Mouse (Mus musculus) heart, embryonic 16.5 days (tissue): ENCODE data around the gene Rccd1. TPM values are rescaled to one million over a fixed set of nuclear protein-coding genes. Genes with fewer than 3 reads are reported as not detected.

ENCODE experiments used
- ATAC-seq: fragments of 200-750 bp; cut with Nextera tagmentation; replicated peaks from 2 replicates; pipeline ENCODE4 v1.8.0; 2017; ENCODE audit warnings: moderate number of reproducible peaks; ENCODE audit not compliant: insufficient read depth, low FRiP score; ENCODE audit errors: extremely low read depth
- H3K27ac ChIP-seq: fragments of 300-500 bp; sonication (generic); 2 replicates; pipeline ENCODE4 v1.5.1; 2014; ENCODE audit warnings: mild to moderate bottlenecking, low read length, control low read depth, moderate library complexity
- H3K27me3 ChIP-seq: fragments of 300-500 bp; sonication (generic); 2 replicates; pipeline ENCODE4 v1.6.1; 2014; ENCODE audit warnings: low read length, mixed read lengths; ENCODE audit not compliant: control insufficient read depth, insufficient read depth
- H3K36me3 ChIP-seq: fragments of 300-500 bp; sonication (generic); 2 replicates; pipeline ENCODE4 v1.6.1; 2014; ENCODE audit not compliant: control insufficient read depth, insufficient read depth
- H3K4me1 ChIP-seq: fragments of 300-500 bp; sonication (generic); 2 replicates; pipeline ENCODE4 v1.6.1; 2014; ENCODE audit warnings: low read length, mixed read lengths; ENCODE audit not compliant: control insufficient read depth, insufficient read depth
- H3K4me2 ChIP-seq: fragments of 300-500 bp; sonication (generic); 2 replicates; pipeline ENCODE4 v1.6.1; 2014; ENCODE audit warnings: low read depth, mild to moderate bottlenecking, control low read depth, low read length
- H3K4me3 ChIP-seq: fragments of 300-500 bp; sonication (generic); 2 replicates; pipeline ENCODE4 v1.5.1; 2014; ENCODE audit warnings: mild to moderate bottlenecking, control low read depth, low read length
- H3K9ac ChIP-seq: fragments of 300-500 bp; sonication (generic); 2 replicates; pipeline ENCODE4 v1.6.1; 2014; ENCODE audit warnings: low read length, control low read depth
- H3K9me3 ChIP-seq: fragments of 300-500 bp; sonication (generic); replicated peaks from 2 replicates; pipeline ENCODE4 v1.6.1; 2016; ENCODE audit warnings: low read length; ENCODE audit not compliant: control insufficient read depth
- WGBS: fragments of 180-500 bp; shearing (Covaris S2); extraction: QIAGEN DNeasy Blood & Tissue Kit; methylation state at CpG from one replicate; pipeline ENCODE4 v1.1.7; 2014; 5-methylcytosine and 5-hydroxymethylcytosine counted together
- polyA plus RNA-seq: library from polyadenylated mRNA; unstranded; fragments of >200 nt; fragmentation: Nextera tagmentation; extraction: Ambion mirVana; gene quantifications from 2 replicates; pipeline ENCODE4 v1.2.1, GENCODE M21; 2015

Rccd1 gene
- polyA plus RNA-seq, 1 experiment from 2014 or later, result 6.5 TPM

DNA sequence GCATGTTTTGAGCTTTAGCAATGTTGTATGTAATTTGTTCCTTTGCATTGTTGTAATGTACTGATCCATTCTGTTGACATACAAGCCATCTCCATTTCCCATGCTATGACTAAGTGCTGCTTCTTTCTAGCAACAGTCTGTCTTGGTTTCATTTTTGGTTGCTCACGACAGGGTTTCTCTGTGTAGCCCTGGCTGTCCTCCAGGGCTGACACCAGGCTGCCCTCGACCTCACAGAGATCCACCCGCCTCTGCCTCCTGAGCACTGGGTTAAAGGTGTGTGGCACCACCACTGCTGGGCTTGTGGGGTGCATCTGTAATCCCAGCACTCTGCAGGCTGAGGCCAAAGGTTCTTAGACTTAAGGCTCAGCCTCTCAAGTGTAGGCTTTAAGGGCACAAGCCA lies 24.7 kb downstream of the Rccd1 start:
- Histone ChIP-seq H3K27ac (no peak overlapping the region), H3K4me1 (peaks cover 20% of the 10 kb centered on the region), H3K4me3 (no peak overlapping the region), H3K27me3 (no peaks in the 10 kb centered on the region), H3K9ac (no peak overlapping the region), H3K9me3 (no peaks in the 10 kb centered on the region), H3K4me2 (no peak overlapping the region), H3K36me3 (peaks cover 33% of the 10 kb centered on the region)
- no peak for ATAC-seq
- 92% methylated on average over 3 of the region's 3 CpGs for WGBS

DNA sequence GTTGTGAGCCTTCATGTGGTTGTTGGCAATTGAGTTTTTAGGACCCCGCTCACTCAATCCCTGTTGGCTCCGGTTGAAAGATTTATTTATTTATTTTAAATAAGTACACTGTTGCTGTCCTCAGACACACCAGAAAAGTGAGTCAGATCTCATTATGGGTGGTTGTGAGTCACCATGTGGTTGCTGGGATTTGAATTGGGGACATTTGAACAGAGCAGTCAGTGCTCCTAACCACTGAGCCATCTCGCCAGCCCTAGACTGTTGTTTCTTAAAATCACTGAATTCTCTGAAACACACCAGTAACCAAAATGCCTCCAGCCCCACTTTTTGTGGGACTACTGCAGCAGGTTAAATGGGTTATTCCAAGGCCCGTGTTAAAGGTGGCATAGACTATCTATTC lies 25.5 kb downstream of the Rccd1 start:
- H3K27ac ChIP-seq, result no peak overlapping the region
- no peak overlapping the region for H3K4me2 ChIP-seq
- H3K4me3 ChIP-seq, result no peak overlapping the region
- ATAC-seq, result no peak
- H3K36me3 ChIP-seq, result peaks cover 26% of the 10 kb centered on the region
- H3K27me3 ChIP-seq, result no peaks in the 10 kb centered on the region
- no peak overlapping the region for H3K9ac ChIP-seq
- WGBS, result 93% methylated on average over 4 of the region's 4 CpGs
- no peaks in the 10 kb centered on the region for H3K9me3 ChIP-seq
- H3K4me1 ChIP-seq, result peaks cover 20% of the 10 kb centered on the region

DNA sequence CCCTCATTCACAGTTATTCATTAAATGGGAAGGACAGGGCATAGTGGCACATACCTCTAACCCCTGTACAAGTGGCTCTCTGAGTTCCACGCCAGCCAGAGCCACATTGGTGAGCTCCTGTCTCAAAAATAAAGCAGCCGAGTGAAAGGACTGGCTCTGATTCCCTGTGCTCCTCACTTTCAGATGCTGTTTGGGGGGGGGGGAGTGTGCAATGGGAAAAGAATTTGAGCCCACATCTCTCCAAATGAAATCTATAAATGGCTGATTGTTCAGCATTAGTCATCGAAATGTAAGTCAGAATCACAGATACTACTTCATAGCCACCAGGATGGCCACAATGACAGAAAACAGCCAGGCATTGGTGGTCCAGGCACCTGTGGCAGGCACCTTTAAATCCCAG lies 27.2 kb downstream of the Rccd1 start:
- no peaks in the 10 kb centered on the region for H3K27me3 ChIP-seq
- peaks cover 16% of the 10 kb centered on the region for H3K36me3 ChIP-seq
- peak overlapping the region; percentile 3; the same call in 1 of the 2 replicates for H3K4me3 ChIP-seq
- H3K9me3 ChIP-seq, result no peaks in the 10 kb centered on the region
- H3K4me1 ChIP-seq, result peaks cover 20% of the 10 kb centered on the region
- 0 out of 2 replicates have a peak overlapping the region, but pooled peaks have one; percentile 15 for H3K4me2 ChIP-seq
- 0 out of 2 replicates have a peak overlapping the region, but pooled peaks have one; percentile 29 for H3K9ac ChIP-seq
- 60% methylated on average over 3 of the region's 3 CpGs for WGBS
- no peak for ATAC-seq
- no peak overlapping the region for H3K27ac ChIP-seq

DNA sequence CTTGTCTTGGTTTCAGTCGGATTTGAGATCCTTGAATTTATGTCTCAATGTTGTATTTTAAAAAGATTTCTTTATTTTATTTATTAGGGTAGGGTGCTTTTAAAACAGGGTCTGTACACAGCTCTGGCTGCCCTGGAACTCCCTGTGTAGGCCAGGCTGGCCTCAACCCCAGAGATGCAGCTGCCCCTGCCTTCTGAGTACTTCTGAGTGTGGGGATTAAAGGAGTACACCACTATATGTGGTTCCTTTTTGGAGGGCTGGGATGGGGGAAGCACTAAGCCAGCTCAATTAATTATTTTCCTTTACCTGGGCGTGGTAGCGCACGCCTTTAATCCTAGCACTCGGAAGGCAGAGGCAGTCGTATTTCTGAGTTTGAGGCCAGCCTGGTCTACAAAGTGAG lies 27.8 kb downstream of the Rccd1 start:
- Histone ChIP-seq H3K27ac (no peak overlapping the region), H3K27me3 (no peaks in the 10 kb centered on the region), H3K4me1 (peaks cover 20% of the 10 kb centered on the region), H3K9me3 (no peaks in the 10 kb centered on the region), H3K4me3 (peak overlapping the region; percentile 20), H3K9ac (no peak overlapping the region), H3K4me2 (peak overlapping the region; percentile 86), H3K36me3 (peaks cover 11% of the 10 kb centered on the region)
- no peak for ATAC-seq
- 93% methylated on average over 6 of the region's 6 CpGs for WGBS

DNA sequence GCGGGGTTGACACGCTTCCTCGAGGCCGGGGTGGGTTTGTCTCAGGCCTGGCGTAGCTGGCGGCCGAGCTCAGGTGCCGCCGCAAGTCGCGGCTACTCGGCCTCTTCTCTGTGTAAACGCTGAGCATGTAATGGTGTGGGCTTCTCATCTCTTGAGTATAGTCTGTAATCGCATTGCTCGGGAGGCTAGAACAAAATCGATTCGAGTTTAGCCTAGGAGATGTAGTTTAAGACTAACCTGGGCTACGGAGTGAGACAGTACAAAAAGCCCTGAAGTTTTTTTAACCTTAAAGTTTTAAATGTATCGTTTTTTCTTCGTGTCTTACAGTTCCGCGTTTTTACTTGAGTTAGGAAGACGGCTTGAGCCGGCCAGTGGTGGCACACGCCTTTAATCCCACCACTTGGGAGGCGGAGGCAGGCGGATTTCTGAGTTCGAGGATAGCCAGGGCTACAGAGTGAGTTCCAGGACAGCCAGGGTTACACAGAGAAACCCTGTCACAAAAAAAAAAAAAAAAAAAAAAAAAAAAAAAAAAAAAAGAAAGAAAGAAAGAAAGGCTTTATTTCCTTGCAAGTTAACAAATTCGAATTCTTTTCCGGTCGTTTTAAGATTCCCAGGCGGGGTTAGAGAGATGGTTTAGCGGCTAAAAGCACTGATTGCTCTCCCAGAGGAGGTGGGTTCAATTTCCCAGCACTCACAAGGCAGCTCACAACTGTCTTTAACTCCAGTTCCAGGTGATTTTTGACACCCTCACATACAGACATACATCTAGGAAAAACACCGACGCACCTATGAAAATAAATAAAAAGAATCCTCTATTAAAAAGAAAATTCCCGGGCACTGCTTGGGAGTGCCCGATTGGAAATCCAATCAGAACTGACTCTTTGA lies 29.2 kb downstream of the Rccd1 start:
- Histone ChIP-seq H3K4me2 (peak overlapping the region; percentile 86), H3K27me3 (no peaks in the 10 kb centered on the region), H3K4me3 (peak overlapping the region; percentile 96), H3K9me3 (no peaks in the 10 kb centered on the region), H3K36me3 (peaks cover 9% of the 10 kb centered on the region), H3K27ac (peak overlapping the region; percentile 89), H3K4me1 (peaks cover 20% of the 10 kb centered on the region), H3K9ac (peak overlapping the region; percentile 90)
- ATAC-seq, result peak; percentile 55
- WGBS, result 7% methylated on average over 37 of the region's 37 CpGs

DNA sequence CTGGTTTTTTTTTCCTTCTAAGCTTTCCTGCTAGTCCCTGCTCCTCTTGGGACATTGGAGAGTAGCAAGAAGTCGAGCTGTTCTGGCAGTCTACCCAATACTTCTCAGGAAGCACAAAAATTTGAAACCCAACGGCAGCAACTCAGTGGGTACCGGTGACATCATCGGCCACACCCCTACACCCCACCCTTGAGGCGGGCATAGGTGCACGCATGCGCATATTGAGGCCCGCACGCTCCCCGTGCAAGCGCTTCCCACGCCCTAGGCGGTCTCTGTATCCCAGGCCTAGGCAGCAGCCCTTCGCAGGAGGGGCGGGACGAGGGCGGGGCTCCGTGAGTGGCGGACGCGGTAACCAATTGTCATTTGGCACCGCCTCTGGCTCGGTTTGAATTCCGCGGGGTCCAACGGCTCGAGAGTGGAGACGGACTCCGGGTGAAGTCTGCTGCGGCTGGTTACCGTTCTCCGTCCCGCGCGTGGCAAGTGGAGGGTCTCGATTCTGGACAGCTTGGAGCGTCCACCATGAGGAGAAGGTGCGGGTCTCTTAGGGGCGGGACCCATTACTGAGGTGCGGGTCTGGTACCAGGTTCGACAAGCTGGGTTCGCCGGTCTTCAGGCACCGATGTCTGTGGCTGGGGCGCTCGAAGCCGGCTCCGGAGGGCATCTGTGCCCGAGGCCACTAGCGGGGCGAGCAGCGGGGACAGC lies 30.0 kb downstream of the Rccd1 start, which contains the start of gene Prc1:
Gene Prc1, plus strand, starts transcription at position 389 of the 702 bp plus-strand sequence.
- Histone ChIP-seq H3K4me3 (peak within 1 kb of the TSS; percentile 96), H3K36me3 (peaks cover 8% of the 10 kb centered on the region; the same call in 1 of the 2 replicates), H3K4me1 (peaks cover 20% of the 10 kb centered on the region), H3K9me3 (no peaks in the 10 kb centered on the region), H3K27ac (peak within 1 kb of the TSS; percentile 89), H3K9ac (peak within 1 kb of the TSS; percentile 90), H3K27me3 (no peaks in the 10 kb centered on the region), H3K4me2 (peak within 1 kb of the TSS; percentile 86)
- WGBS, result under 1% methylated on average over 52 of the region's 52 CpGs
- peak; percentile 100 for ATAC-seq

DNA sequence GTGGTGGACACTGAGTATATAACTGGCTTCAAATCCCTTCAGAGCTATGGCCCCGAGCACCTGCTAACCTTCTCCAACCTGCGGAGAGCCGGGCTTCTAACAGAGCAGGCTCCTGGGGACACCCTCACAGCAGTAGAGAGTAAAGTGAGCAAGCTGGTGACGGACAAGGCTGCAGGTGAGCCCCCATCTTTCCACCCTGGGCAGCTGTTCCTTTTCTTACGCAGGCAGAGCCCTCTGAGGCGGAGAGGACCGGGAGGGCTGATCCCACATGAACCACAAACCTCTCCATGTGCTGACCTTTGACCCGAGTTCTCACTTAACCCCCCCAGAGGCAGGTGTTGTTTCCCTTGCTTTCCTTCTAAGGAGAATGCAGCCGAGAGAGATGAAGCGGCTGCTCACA lies 36.5 kb downstream of the Rccd1 start:
- no peaks in the 10 kb centered on the region for H3K27me3 ChIP-seq
- H3K36me3 ChIP-seq, result peaks cover 45% of the 10 kb centered on the region
- no peak overlapping the region; the same call in 1 of the 2 replicates for H3K27ac ChIP-seq
- no peak overlapping the region for H3K9ac ChIP-seq
- no peaks in the 10 kb centered on the region for H3K4me1 ChIP-seq
- no peaks in the 10 kb centered on the region for H3K9me3 ChIP-seq
- ATAC-seq, result no peak; the same call in 1 of the 2 replicates
- H3K4me3 ChIP-seq, result no peak overlapping the region
- no peak overlapping the region for H3K4me2 ChIP-seq
- 84% methylated on average over 10 of the region's 10 CpGs for WGBS

DNA sequence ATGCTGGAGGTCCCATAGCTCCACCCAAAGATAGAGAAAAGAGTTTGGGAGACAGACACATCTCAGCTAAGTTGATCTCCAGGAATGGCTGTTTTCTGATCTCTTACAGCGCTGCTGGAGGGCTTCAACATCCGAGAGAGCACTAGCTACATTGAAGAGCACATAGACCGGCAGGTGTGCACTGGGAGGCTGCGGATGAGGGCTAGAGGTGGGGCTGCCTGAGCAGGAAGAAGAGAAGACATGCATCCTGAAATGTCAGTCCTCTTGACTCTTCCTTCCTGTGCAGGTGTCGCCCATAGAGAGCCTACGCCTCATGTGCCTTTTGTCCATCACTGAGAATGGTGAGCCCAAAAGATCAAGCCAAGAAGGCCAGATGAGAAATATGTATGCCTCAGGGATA lies 38.5 kb downstream of the Rccd1 start:
- 86% methylated on average over 6 of the region's 6 CpGs for WGBS
- Histone ChIP-seq H3K4me3 (no peak overlapping the region), H3K27ac (no peak overlapping the region), H3K9me3 (no peaks in the 10 kb centered on the region), H3K36me3 (peaks cover 43% of the 10 kb centered on the region), H3K4me1 (no peaks in the 10 kb centered on the region), H3K9ac (no peak overlapping the region), H3K4me2 (no peak overlapping the region), H3K27me3 (no peaks in the 10 kb centered on the region)
- no peak for ATAC-seq

DNA sequence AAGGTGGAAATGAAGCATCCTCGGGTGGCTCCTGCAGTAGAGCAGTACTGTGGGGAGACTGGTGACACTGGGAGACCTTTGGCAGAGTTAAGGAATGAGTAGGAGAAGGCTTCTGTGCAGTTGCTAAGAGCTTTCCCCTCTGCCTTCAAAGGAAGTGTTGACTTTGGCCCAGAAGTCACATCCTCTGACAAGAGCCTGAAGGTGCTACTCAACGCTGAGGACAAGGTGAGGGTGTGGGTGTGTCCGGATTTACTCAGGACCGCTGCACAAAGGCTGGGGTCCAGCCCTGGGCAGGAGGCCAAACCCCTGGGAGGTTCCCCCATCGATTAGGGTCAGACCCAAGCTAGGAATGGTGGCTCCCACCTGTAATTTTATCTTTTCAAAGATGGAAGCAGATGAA lies 39.9 kb downstream of the Rccd1 start:
- no peaks in the 10 kb centered on the region for H3K9me3 ChIP-seq
- no peak overlapping the region for H3K9ac ChIP-seq
- H3K4me2 ChIP-seq, result no peak overlapping the region
- H3K36me3 ChIP-seq, result peaks cover 44% of the 10 kb centered on the region
- no peak overlapping the region for H3K27ac ChIP-seq
- no peak for ATAC-seq
- no peaks in the 10 kb centered on the region for H3K27me3 ChIP-seq
- 74% methylated on average over 5 of the region's 5 CpGs for WGBS
- H3K4me1 ChIP-seq, result no peaks in the 10 kb centered on the region
- no peak overlapping the region for H3K4me3 ChIP-seq
